Mouse (Mus musculus): ENCODE measurements at regions not wholly inside any gene's neighbourhood (a gene's known extent, or its start where the extent isn't known, plus 50 kb on each side); places are given as distances from the start of the nearest gene placed in this dataset.

GRCm38 (mm10) chr4:131298011-131298674 is 354.0 kb downstream of the Matn1 start:
- no peak overlapping the region for H3K9ac ChIP-seq
- no peak overlapping the region for H3K4me2 ChIP-seq
- ATAC-seq (ENCODE audit: extremely low read depth, insufficient number of reproducible peaks, low FRiP score, low TSS enrichment): no peak
- no peaks in the 10 kb centered on the region for H3K36me3 ChIP-seq
- no peaks in the 10 kb centered on the region for H3K27me3 ChIP-seq (replicated peaks)
- 66% methylated on average over 14 of the region's 14 CpGs for WGBS
- H3K4me1 ChIP-seq: no peaks in the 10 kb centered on the region
- no peaks in the 10 kb centered on the region for H3K9me3 ChIP-seq
- no peak overlapping the region for H3K27ac ChIP-seq (replicated peaks)
- H3K4me3 ChIP-seq: no peak overlapping the region

GRCm38 (mm10) chr4:131303936-131304335 is 359.8 kb downstream of the Matn1 start:
- Histone ChIP-seq H3K4me1 (peaks cover 13% of the 10 kb centered on the region), H3K4me3 (no peak overlapping the region), H3K27me3 (replicated peaks) (no peaks in the 10 kb centered on the region), H3K27ac (replicated peaks) (no peak overlapping the region; the same call in 1 of the 2 replicates), H3K4me2 (no peak overlapping the region), H3K9me3 (no peaks in the 10 kb centered on the region), H3K9ac (no peak overlapping the region), H3K36me3 (no peaks in the 10 kb centered on the region)
- 0 out of 2 replicates have a peak, but pooled peaks have one; percentile 8 for ATAC-seq (ENCODE audit: extremely low read depth, insufficient number of reproducible peaks, low FRiP score, low TSS enrichment)
- 60% methylated on average over 3 of the region's 3 CpGs for WGBS

- no peak overlapping the region for H3K4me2 ChIP-seq
- ATAC-seq (ENCODE audit: extremely low read depth, insufficient number of reproducible peaks, low FRiP score, low TSS enrichment): no peak
- no peaks in the 10 kb centered on the region for H3K36me3 ChIP-seq
- H3K9ac ChIP-seq: no peak overlapping the region
- H3K4me3 ChIP-seq: no peak overlapping the region
- peaks cover 13% of the 10 kb centered on the region for H3K4me1 ChIP-seq
- H3K27ac ChIP-seq (replicated peaks): no peak overlapping the region
- H3K9me3 ChIP-seq: no peaks in the 10 kb centered on the region
- H3K27me3 ChIP-seq (replicated peaks): no peaks in the 10 kb centered on the region
- 77% methylated on average over 12 of the region's 12 CpGs for WGBS
Measured at GRCm38 (mm10) chr4:131304361-131304777, 360.2 kb downstream of the Matn1 start.

- no peak for ATAC-seq (ENCODE audit: extremely low read depth, insufficient number of reproducible peaks, low FRiP score, low TSS enrichment)
- Histone ChIP-seq H3K4me2 (no peak overlapping the region), H3K36me3 (no peaks in the 10 kb centered on the region), H3K4me1 (no peaks in the 10 kb centered on the region), H3K9ac (no peak overlapping the region), H3K9me3 (no peaks in the 10 kb centered on the region), H3K4me3 (no peak overlapping the region), H3K27ac (replicated peaks) (no peak overlapping the region), H3K27me3 (replicated peaks) (peaks cover 10% of the 10 kb centered on the region; the same call in 1 of the 2 replicates)
- 60% methylated on average over 3 of the region's 3 CpGs for WGBS
Measured at GRCm38 (mm10) chr4:131314231-131314630, 370.0 kb downstream of the Matn1 start.

GRCm38 (mm10) chr4:131316041-131316440 is 371.9 kb downstream of the Matn1 start:
- no peak for ATAC-seq (ENCODE audit: extremely low read depth, insufficient number of reproducible peaks, low FRiP score, low TSS enrichment)
- 65% methylated on average over 3 of the region's 3 CpGs for WGBS
- H3K9me3 ChIP-seq: no peaks in the 10 kb centered on the region

GRCm38 (mm10) chr4:131322323-131322722 is 378.1 kb downstream of the Matn1 start:
- no peak overlapping the region for H3K27ac ChIP-seq (replicated peaks)
- ATAC-seq (ENCODE audit: extremely low read depth, insufficient number of reproducible peaks, low FRiP score, low TSS enrichment): no peak
- no peak overlapping the region for H3K4me3 ChIP-seq
- no peaks in the 10 kb centered on the region for H3K36me3 ChIP-seq
- H3K9ac ChIP-seq: no peak overlapping the region
- no peaks in the 10 kb centered on the region for H3K27me3 ChIP-seq (replicated peaks)
- no peak overlapping the region for H3K4me2 ChIP-seq
- WGBS: 63% methylated on average over 5 of the region's 5 CpGs
- no peaks in the 10 kb centered on the region for H3K9me3 ChIP-seq
- no peaks in the 10 kb centered on the region for H3K4me1 ChIP-seq

More at GRCm38 (mm10) chr4:131316041-131316440, 371.9 kb downstream of the Matn1 start:
- Histone ChIP-seq H3K27ac (replicated peaks) (no peak overlapping the region), H3K4me1 (no peaks in the 10 kb centered on the region), H3K4me3 (no peak overlapping the region), H3K27me3 (replicated peaks) (peaks cover 10% of the 10 kb centered on the region; the same call in 1 of the 2 replicates), H3K9ac (no peak overlapping the region), H3K4me2 (no peak overlapping the region), H3K36me3 (no peaks in the 10 kb centered on the region)

- Histone ChIP-seq H3K4me2 (no peak overlapping the region), H3K36me3 (no peaks in the 10 kb centered on the region), H3K9me3 (no peaks in the 10 kb centered on the region), H3K4me3 (no peak overlapping the region), H3K27ac (replicated peaks) (no peak overlapping the region), H3K4me1 (no peaks in the 10 kb centered on the region), H3K27me3 (replicated peaks) (no peaks in the 10 kb centered on the region), H3K9ac (no peak overlapping the region)
- WGBS: 62% methylated on average over 3 of the region's 3 CpGs
- no peak for ATAC-seq (ENCODE audit: extremely low read depth, insufficient number of reproducible peaks, low FRiP score, low TSS enrichment)
Measured at GRCm38 (mm10) chr4:131324486-131324885, 380.3 kb downstream of the Matn1 start.

GRCm38 (mm10) chr4:131325200-131325599 is 381.0 kb downstream of the Matn1 start:
- ATAC-seq (ENCODE audit: extremely low read depth, insufficient number of reproducible peaks, low FRiP score, low TSS enrichment): no peak
- no peaks in the 10 kb centered on the region for H3K9me3 ChIP-seq
- H3K36me3 ChIP-seq: no peaks in the 10 kb centered on the region
- H3K4me3 ChIP-seq: no peak overlapping the region
- H3K9ac ChIP-seq: no peak overlapping the region
- 0 out of 2 replicates have a peak, but pooled peaks cover 2% of the 10 kb centered on the region for H3K27me3 ChIP-seq (replicated peaks)
- no peaks in the 10 kb centered on the region for H3K4me1 ChIP-seq
- no peak overlapping the region for H3K27ac ChIP-seq (replicated peaks)
- H3K4me2 ChIP-seq: no peak overlapping the region
- 59% methylated on average over 11 of the region's 11 CpGs for WGBS

GRCm38 (mm10) chr4:131325609-131326008 is 381.4 kb downstream of the Matn1 start:
- no peaks in the 10 kb centered on the region for H3K36me3 ChIP-seq
- no peaks in the 10 kb centered on the region for H3K9me3 ChIP-seq
- H3K4me2 ChIP-seq: no peak overlapping the region
- no peak for ATAC-seq (ENCODE audit: extremely low read depth, insufficient number of reproducible peaks, low FRiP score, low TSS enrichment)
- no peaks in the 10 kb centered on the region for H3K4me1 ChIP-seq
- 0 out of 2 replicates have a peak, but pooled peaks cover 6% of the 10 kb centered on the region for H3K27me3 ChIP-seq (replicated peaks)
- no peak overlapping the region for H3K9ac ChIP-seq
- H3K4me3 ChIP-seq: no peak overlapping the region
- no peak overlapping the region for H3K27ac ChIP-seq (replicated peaks)
- 78% methylated on average over 3 of the region's 3 CpGs for WGBS

- Histone ChIP-seq H3K4me1 (no peaks in the 10 kb centered on the region), H3K4me2 (no peak overlapping the region), H3K4me3 (no peak overlapping the region), H3K27me3 (replicated peaks) (peaks cover 12% of the 10 kb centered on the region; the same call in 1 of the 2 replicates), H3K9ac (no peak overlapping the region), H3K36me3 (no peaks in the 10 kb centered on the region), H3K9me3 (no peaks in the 10 kb centered on the region), H3K27ac (replicated peaks) (no peak overlapping the region)
- WGBS: 48% methylated on average over 5 of the region's 5 CpGs
- no peak for ATAC-seq (ENCODE audit: extremely low read depth, insufficient number of reproducible peaks, low FRiP score, low TSS enrichment)
Measured at GRCm38 (mm10) chr4:131329398-131329797, 385.2 kb downstream of the Matn1 start.

GRCm38 (mm10) chr4:131331646-131332045 is 387.5 kb downstream of the Matn1 start:
- 83% methylated on average over 4 of the region's 4 CpGs for WGBS

GRCm38 (mm10) chr4:131336801-131337200 is 392.6 kb downstream of the Matn1 start:
- Histone ChIP-seq H3K27ac (replicated peaks) (no peak overlapping the region), H3K4me1 (no peaks in the 10 kb centered on the region), H3K4me2 (no peak overlapping the region), H3K9me3 (no peaks in the 10 kb centered on the region), H3K9ac (no peak overlapping the region), H3K4me3 (no peak overlapping the region), H3K27me3 (replicated peaks) (peaks cover 33% of the 10 kb centered on the region), H3K36me3 (no peaks in the 10 kb centered on the region)
- ATAC-seq (ENCODE audit: extremely low read depth, insufficient number of reproducible peaks, low FRiP score, low TSS enrichment): no peak
- 75% methylated on average over 3 of the region's 3 CpGs for WGBS

More at GRCm38 (mm10) chr4:131331646-131332045, 387.5 kb downstream of the Matn1 start:
- H3K9ac ChIP-seq: no peak overlapping the region
- H3K4me1 ChIP-seq: no peaks in the 10 kb centered on the region
- no peak overlapping the region for H3K27ac ChIP-seq (replicated peaks)
- ATAC-seq (ENCODE audit: extremely low read depth, insufficient number of reproducible peaks, low FRiP score, low TSS enrichment): no peak
- H3K36me3 ChIP-seq: no peaks in the 10 kb centered on the region
- H3K4me2 ChIP-seq: no peak overlapping the region
- H3K27me3 ChIP-seq (replicated peaks): peaks cover 16% of the 10 kb centered on the region; the same call in 1 of the 2 replicates
- H3K9me3 ChIP-seq: no peaks in the 10 kb centered on the region
- no peak overlapping the region for H3K4me3 ChIP-seq
